17 mouse cellular contexts compared by ENCODE assay signal in the genomic region with DNA sequence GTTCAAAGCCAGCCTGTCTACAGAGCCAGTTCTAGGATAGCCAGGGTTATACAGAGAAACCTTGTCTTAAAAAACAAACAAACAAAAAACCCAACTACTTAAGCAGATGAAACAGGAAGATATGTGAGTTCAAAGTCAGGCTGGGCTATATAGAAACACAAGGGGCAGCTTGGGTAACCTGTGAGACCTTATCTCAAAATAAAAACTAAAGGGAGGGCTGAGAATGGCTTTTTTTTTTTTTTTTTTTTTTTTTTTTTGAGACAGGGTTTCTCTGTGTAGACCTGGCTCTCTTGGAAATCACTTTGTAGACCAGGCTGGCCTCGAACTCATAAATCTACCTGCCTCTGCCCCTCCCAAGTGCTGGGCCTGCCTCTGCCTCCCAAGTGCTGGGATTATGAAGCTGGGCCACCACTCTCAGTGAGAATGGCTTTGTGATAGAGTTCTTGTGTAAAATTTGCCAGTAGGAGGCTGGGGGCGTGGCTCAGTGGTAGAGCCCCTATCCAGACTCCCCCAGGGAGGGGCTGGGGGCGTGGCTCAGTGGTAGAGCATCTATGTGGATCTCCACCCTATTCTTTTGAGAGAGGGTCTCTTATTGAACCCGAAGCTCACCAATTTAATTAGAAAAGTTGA. TPM values are rescaled to one million over a fixed set of nuclear protein-coding genes. Genes with fewer than 3 reads are reported as not detected.
DNase-seq lines count a peak whose midpoint lies in the region; ATAC-seq and TF ChIP-seq lines count a peak whose summit lies in the region.
"Had no signal": no experiment of that assay in that cellular context is flagged by ENCODE, and none has a peak within 500 bp of the region (broad histone marks: within the 10 kb centered on the region; RNA-seq: fewer than 3 reads in every experiment).

No protein-coding gene starts in this region.

- H3K9ac ChIP-seq in MEL (ENCODE audit: control insufficient read depth, low read depth, low read length, poor library complexity, severe bottlenecking), result peak overlapping the region; percentile 82
- no peak overlapping the region for H3K9ac ChIP-seq in liver, embryonic 11.5 days (ENCODE audit: low read depth, low read length)
- H3K9ac ChIP-seq in forebrain, embryonic 13.5 days, result no peak overlapping the region
- H3K9ac ChIP-seq: liver, embryonic 14.5 days; neural tube, embryonic 12.5 days; stomach, embryonic 15.5 days had no signal

- H3K27ac ChIP-seq in MEL (ENCODE audit: control insufficient read depth, low read depth, low read length), result peak overlapping the region; percentile 99
- H3K27ac ChIP-seq in liver, embryonic 11.5 days (ENCODE audit: low read depth, low read length), result 0 out of 2 replicates have a peak overlapping the region, but pooled peaks have one; percentile 9
- no peak overlapping the region for H3K27ac ChIP-seq in forebrain, embryonic 13.5 days
- H3K27ac ChIP-seq: liver, embryonic 14.5 days; macrophage; neural tube, embryonic 12.5 days; stomach, embryonic 15.5 days had no signal

- ATAC-seq in liver, embryonic 11.5 days (replicated peaks; ENCODE audit: low FRiP score), result no peak
- ATAC-seq in forebrain, embryonic 13.5 days, result no peak
- ATAC-seq: hindbrain, embryonic 16.5 days; midbrain, embryonic 16.5 days had no signal

- no peak; a peak in 1 of 4 replicates for TF ChIP-seq EP300 in MEL (IDR thresholded peaks at IDR 0.05; ENCODE audit: low read depth in 1 of 2, low read length in 2 of 2)

- H3K4me3 ChIP-seq in MEL (ENCODE audit: control insufficient read depth in 1 of 2, insufficient read depth in 1 of 2, low read depth in 2 of 2, low read length in 2 of 2), result peak overlapping the region; percentile 12 to 34
- H3K4me3 ChIP-seq in liver, embryonic 11.5 days (ENCODE audit: low read depth, low read length), result no peak overlapping the region
- H3K4me3 ChIP-seq in forebrain, embryonic 13.5 days, result no peak overlapping the region
- H3K4me3 ChIP-seq: neural tube, embryonic 12.5 days; stomach, embryonic 15.5 days had no signal

- H3K4me1 ChIP-seq in MEL (ENCODE audit: control insufficient read depth in 1 of 2, insufficient read depth in 2 of 2, low read length in 2 of 2), result peaks cover 27 to 58% of the 10 kb centered on the region in 2 experiments
- H3K4me1 ChIP-seq in liver, embryonic 11.5 days (replicated peaks; ENCODE audit: control insufficient read depth, insufficient read depth, low read length), result peaks cover 8% of the 10 kb centered on the region
- peaks cover 6% of the 10 kb centered on the region for H3K4me1 ChIP-seq in forebrain, embryonic 13.5 days

- TF ChIP-seq RAD21 in MEL (IDR thresholded peaks at IDR 0.05; ENCODE audit: low read depth, low read length), result no peak

- peak; percentile 62 to 88; a peak in 3 of 4 replicates for TF ChIP-seq POLR2A in MEL (IDR thresholded peaks at IDR 0.05; ENCODE audit: control insufficient read depth in 1 of 2, insufficient read depth in 1 of 2, low read depth in 1 of 2, low read length in 2 of 2, poor library complexity in 1 of 2)

- no peaks in the 10 kb centered on the region for H3K9me3 ChIP-seq in MEL (replicated peaks; ENCODE audit: insufficient read depth, low read length)
- H3K9me3 ChIP-seq in liver, embryonic 11.5 days (ENCODE audit: control insufficient read depth, low read length), result no peaks in the 10 kb centered on the region
- H3K9me3 ChIP-seq in forebrain, embryonic 13.5 days (replicated peaks), result no peaks in the 10 kb centered on the region
- H3K9me3 ChIP-seq: G1E; neural tube, embryonic 12.5 days; stomach, embryonic 15.5 days had no signal

- H3K79me2 ChIP-seq in MEL (ENCODE audit: control insufficient read depth, insufficient read depth, low read length, poor library complexity), result peaks cover 4% of the 10 kb centered on the region; the same call in 1 of the 2 replicates

- H3K4me2 ChIP-seq in liver, embryonic 11.5 days, result no peak overlapping the region
- no peak overlapping the region for H3K4me2 ChIP-seq in forebrain, embryonic 13.5 days
- H3K4me2 ChIP-seq: neural tube, embryonic 12.5 days; stomach, embryonic 15.5 days had no signal

- peak; percentile 45 for DNase-seq in lung, postnatal 10 days
- DNase-seq in lung, postnatal 4 days, result no peak
- peak; percentile 94 for DNase-seq in MEL (ENCODE audit: low read depth, low spot score)
- no peak for DNase-seq in liver, embryonic 11.5 days (ENCODE audit: low spot score)
- peak; percentile 83 for DNase-seq in thymus, postnatal 25 days
- DNase-seq in adrenal gland, postnatal 4 days (ENCODE audit: low spot score in 2 of 2), result no peak
- DNase-seq: cerebellum, adult 8-10 months; kidney, adult 2 months; right cerebral cortex, postnatal 4 days had no signal

- no peak for TF ChIP-seq CTCF in MEL (IDR thresholded peaks at IDR 0.05 in 2 of 3, conservative IDR thresholded peaks at IDR 0.05 in 1 of 3; ENCODE audit: control insufficient read depth in 1 of 3, insufficient read depth in 1 of 3, low read depth in 2 of 3, low read length in 3 of 3, poor library complexity in 1 of 3, severe bottlenecking in 1 of 3)

- no peaks in the 10 kb centered on the region for H3K27me3 ChIP-seq in MEL (ENCODE audit: control insufficient read depth in 1 of 2, insufficient read depth in 2 of 2, low read length in 2 of 2)
- no peaks in the 10 kb centered on the region for H3K27me3 ChIP-seq in liver, embryonic 11.5 days (replicated peaks; ENCODE audit: control insufficient read depth, insufficient read depth, low read length)
- H3K27me3 ChIP-seq in forebrain, embryonic 13.5 days, result peaks cover 20% of the 10 kb centered on the region
- H3K27me3 ChIP-seq: stomach, embryonic 15.5 days had no signal

- WGBS in liver, embryonic 11.5 days, result 29% methylated on average over 4 of the region's 4 CpGs
- WGBS in forebrain, embryonic 13.5 days, result 46% methylated on average over 4 of the region's 4 CpGs

- H3K36me3 ChIP-seq in MEL (ENCODE audit: control insufficient read depth in 1 of 2, insufficient read depth in 2 of 2, low read length in 2 of 2), result peaks cover 0 to 54% of the 10 kb centered on the region in 2 experiments; a peak in 2 of 4 replicates
- no peaks in the 10 kb centered on the region for H3K36me3 ChIP-seq in liver, embryonic 11.5 days (ENCODE audit: control insufficient read depth, insufficient read depth, low read length)
- no peaks in the 10 kb centered on the region for H3K36me3 ChIP-seq in forebrain, embryonic 13.5 days (ENCODE audit: poor library complexity, severe bottlenecking)
- H3K36me3 ChIP-seq: G1E; neural tube, embryonic 12.5 days; stomach, embryonic 15.5 days had no signal

TF ChIP-seq in MEL, 35 proteins besides CTCF, POLR2A, EP300 and RAD21 (continues in another document):
- TF ChIP-seq JUND (IDR thresholded peaks at IDR 0.05; ENCODE audit: low read depth, low read length) (no peak), MEF2A (IDR thresholded peaks at IDR 0.05; ENCODE audit: extremely low read depth, insufficient replicate concordance, low read depth, low read length, poor library complexity, severe bottlenecking) (no peak), ZC3H11A (IDR thresholded peaks at IDR 0.05; ENCODE audit: low read depth, low read length) (no peak), ETS1 (IDR thresholded peaks at IDR 0.05; ENCODE audit: low read depth, low read length) (peak; percentile 56; the same call in 1 of the 2 replicates), NELFE (IDR thresholded peaks at IDR 0.05; ENCODE audit: low read depth, low read length) (peak; percentile 87), SIN3A (IDR thresholded peaks at IDR 0.05; ENCODE audit: low read length) (peak; percentile 41; the same call in 1 of the 2 replicates), MAFK (IDR thresholded peaks at IDR 0.05; ENCODE audit: borderline replicate concordance, low read depth, low read length) (no peak), ELF1 (IDR thresholded peaks at IDR 0.05; ENCODE audit: low read depth, low read length) (no peak), NRF1 (IDR thresholded peaks at IDR 0.05; ENCODE audit: insufficient read depth, low read depth, low read length, poor library complexity, severe bottlenecking) (no peak), CHD2 (IDR thresholded peaks at IDR 0.05; ENCODE audit: low read length) (no peak), HCFC1 (IDR thresholded peaks at IDR 0.05; ENCODE audit: low read depth, low read length) (peak; percentile 40; the same call in 1 of the 2 replicates), USF2 (IDR thresholded peaks at IDR 0.05; ENCODE audit: borderline replicate concordance in 1 of 2, insufficient read depth in 1 of 2, low read depth in 1 of 2, low read length in 2 of 2) (no peak), USF1 (IDR thresholded peaks at IDR 0.05; ENCODE audit: low read depth, low read length) (0 out of 2 replicates have a peak, but pooled peaks have one; percentile 30), ZKSCAN1 (IDR thresholded peaks at IDR 0.05; ENCODE audit: low read depth, low read length) (no peak; the same call in 1 of the 2 replicates), SMC3 (IDR thresholded peaks at IDR 0.05; ENCODE audit: low read depth, low read length) (no peak), MAX (IDR thresholded peaks at IDR 0.05; ENCODE audit: low read length) (0 out of 2 replicates have a peak, but pooled peaks have one; percentile 6), MYB (IDR thresholded peaks at IDR 0.05; ENCODE audit: low read depth, low read length) (no peak), ZNF384 (IDR thresholded peaks at IDR 0.05; ENCODE audit: low read depth, low read length) (peak; percentile 95), CHD1 (IDR thresholded peaks at IDR 0.05; ENCODE audit: low read depth, low read length) (peak; percentile 27), POLR2AphosphoS5 (IDR thresholded peaks at IDR 0.05; ENCODE audit: borderline replicate concordance, low read depth, low read length) (no peak), GATA1 (IDR thresholded peaks at IDR 0.05; ENCODE audit: low read depth, low read length) (peak; percentile 49), KAT2A (conservative IDR thresholded peaks at IDR 0.05; ENCODE audit: low read depth, low read length) (no peak), TBP (IDR thresholded peaks at IDR 0.05; ENCODE audit: low read depth, low read length) (peak; percentile 86), TAL1 (IDR thresholded peaks at IDR 0.05; ENCODE audit: low read length) (no peak), E2F4 (IDR thresholded peaks at IDR 0.05; ENCODE audit: borderline replicate concordance, low read depth, low read length) (no peak), BHLHE40 (IDR thresholded peaks at IDR 0.05; ENCODE audit: borderline replicate concordance, low read depth, low read length) (0 out of 2 replicates have a peak, but pooled peaks have one; percentile 15), POLR2AphosphoS2 (IDR thresholded peaks at IDR 0.05; ENCODE audit: low read length) (peak; percentile 84)

RNA-seq across cellular contexts. Expression of gene Cux1, which starts 59.0 kb away (rescaled TPM):
- total RNA-seq in MEL (2012; rRNA removed), result 70.4 and 71.1 TPM in 2 replicates
- polyA plus RNA-seq in MEL (2012; ENCODE audit: insufficient read depth in 1 of 2, insufficient read length in 2 of 2, low read depth in 1 of 2, low replicate concordance in 2 of 2, missing spikeins in 1 of 2), result 100 to 1,000 TPM in 1 of 2 experiments, not detected in 1; 104 TPM
- 45.8 and 50.0 TPM in 2 replicates for polyA plus RNA-seq in liver, embryonic 11.5 days (2014; fragmentation: Nextera tagmentation; extraction: Ambion mirVana)
- 100 to 1,000 TPM; 109 to 111 TPM for total RNA-seq in adrenal gland, postnatal 4 days (2021)
- polyA plus RNA-seq in forebrain, embryonic 13.5 days (2015; fragmentation: Nextera tagmentation; extraction: Ambion mirVana), result 139 and 143 TPM in 2 replicates

Comparison
In these comparisons a context has a peak if more than half of its experiments do, and no peak if none do; other contexts are left out.
1. DNase-seq: peak in lung, postnatal 10 days (single experiment), MEL (single experiment) and thymus, postnatal 25 days (single experiment); none in lung, postnatal 4 days (0 of 2), liver, embryonic 11.5 days (single experiment) and adrenal gland, postnatal 4 days (0 of 2).
2. H3K4me3 ChIP-seq: peak in MEL (2 of 2); none in liver, embryonic 11.5 days (single experiment) and forebrain, embryonic 13.5 days (single experiment).